Mouse (Mus musculus): ENCODE measurements at regions not wholly inside any gene's neighbourhood (a gene's known extent, or its start where the extent isn't known, plus 50 kb on each side); places are given as distances from the start of the nearest gene placed in this dataset.
A peak's percentile ranks its signal among the peaks of the same experiment; 100 is the strongest.

- 63% methylated on average over 5 of the region's 5 CpGs for WGBS
- Histone ChIP-seq H3K27me3 (ENCODE audit: control insufficient read depth, insufficient read depth, low read length) (no peaks in the 10 kb centered on the region), H3K4me1 (ENCODE audit: control insufficient read depth, insufficient read depth, low read length) (no peaks in the 10 kb centered on the region), H3K4me3 (replicated peaks; ENCODE audit: low read length) (no peak overlapping the region), H3K27ac (replicated peaks; ENCODE audit: low read depth, low read length) (no peak overlapping the region), H3K36me3 (ENCODE audit: control insufficient read depth, insufficient read depth, low read length) (no peaks in the 10 kb centered on the region), H3K4me2 (replicated peaks; ENCODE audit: low read depth, low read length, severe bottlenecking) (no peak overlapping the region), H3K9ac (ENCODE audit: low read depth, low read length, severe bottlenecking) (no peak overlapping the region), H3K9me3 (ENCODE audit: control insufficient read depth, low read length) (no peaks in the 10 kb centered on the region)
- no peak for TF ChIP-seq POLR2A (IDR thresholded peaks at IDR 0.05; ENCODE audit: borderline replicate concordance, extremely low read depth, insufficient read depth, insufficient read length)
- DNase-seq (ENCODE audit: low spot score) (peak; percentile 31), ATAC-seq (ENCODE audit: low FRiP score, low read depth) (no peak)
Measured at GRCm38 (mm10) chr9:74534976-74535375, 326.7 kb upstream of the Onecut1 start.

GRCm38 (mm10) chr9:74556116-74556515 lies 305.6 kb upstream of the Onecut1 start:
- Histone ChIP-seq H3K4me1 (ENCODE audit: control insufficient read depth, insufficient read depth, low read length) (no peaks in the 10 kb centered on the region), H3K36me3 (ENCODE audit: control insufficient read depth, insufficient read depth, low read length) (no peaks in the 10 kb centered on the region), H3K27ac (replicated peaks; ENCODE audit: low read depth, low read length) (no peak overlapping the region), H3K27me3 (ENCODE audit: control insufficient read depth, insufficient read depth, low read length) (no peaks in the 10 kb centered on the region), H3K4me3 (replicated peaks; ENCODE audit: low read length) (no peak overlapping the region), H3K9ac (ENCODE audit: low read depth, low read length, severe bottlenecking) (no peak overlapping the region), H3K4me2 (replicated peaks; ENCODE audit: low read depth, low read length, severe bottlenecking) (no peak overlapping the region), H3K9me3 (ENCODE audit: control insufficient read depth, low read length) (no peaks in the 10 kb centered on the region)
- 64% methylated on average over 5 of the region's 5 CpGs for WGBS
- no peak for TF ChIP-seq POLR2A (IDR thresholded peaks at IDR 0.05; ENCODE audit: borderline replicate concordance, extremely low read depth, insufficient read depth, insufficient read length)
- ATAC-seq (ENCODE audit: low FRiP score, low read depth) = no peak
- peak; percentile 31 for DNase-seq (ENCODE audit: low spot score)

- DNase-seq (ENCODE audit: low spot score) = no peak
- Histone ChIP-seq H3K9me3 (ENCODE audit: control insufficient read depth, low read length) (no peaks in the 10 kb centered on the region), H3K27ac (replicated peaks; ENCODE audit: low read depth, low read length) (no peak overlapping the region), H3K4me1 (ENCODE audit: control insufficient read depth, insufficient read depth, low read length) (no peaks in the 10 kb centered on the region), H3K4me2 (replicated peaks; ENCODE audit: low read depth, low read length, severe bottlenecking) (no peak overlapping the region), H3K9ac (ENCODE audit: low read depth, low read length, severe bottlenecking) (no peak overlapping the region), H3K4me3 (replicated peaks; ENCODE audit: low read length) (no peak overlapping the region), H3K27me3 (ENCODE audit: control insufficient read depth, insufficient read depth, low read length) (no peaks in the 10 kb centered on the region), H3K36me3 (ENCODE audit: control insufficient read depth, insufficient read depth, low read length) (no peaks in the 10 kb centered on the region)
- 82% methylated on average over 4 of the region's 4 CpGs for WGBS
- TF ChIP-seq POLR2A (IDR thresholded peaks at IDR 0.05; ENCODE audit: borderline replicate concordance, extremely low read depth, insufficient read depth, insufficient read length) = no peak
- ATAC-seq (ENCODE audit: low FRiP score, low read depth) = no peak
Measured at GRCm38 (mm10) chr9:74592757-74593156, 269.0 kb upstream of the Onecut1 start.

- WGBS = 87% methylated on average over 4 of the region's 4 CpGs
- no peak for ATAC-seq (ENCODE audit: low FRiP score, low read depth)
Measured at GRCm38 (mm10) chr9:74593970-74594369, 267.8 kb upstream of the Onecut1 start.

GRCm38 (mm10) chr9:74604415-74604814 lies 257.3 kb upstream of the Onecut1 start:
- 95% methylated on average over 1 of the region's 1 CpGs for WGBS
- H3K36me3 ChIP-seq (ENCODE audit: control insufficient read depth, insufficient read depth, low read length) = no peaks in the 10 kb centered on the region
- H3K4me1 ChIP-seq (ENCODE audit: control insufficient read depth, insufficient read depth, low read length) = no peaks in the 10 kb centered on the region
- no peaks in the 10 kb centered on the region for H3K27me3 ChIP-seq (ENCODE audit: control insufficient read depth, insufficient read depth, low read length)
- ATAC-seq (ENCODE audit: low FRiP score, low read depth) (no peak), DNase-seq (ENCODE audit: low spot score) (no peak)
- no peak overlapping the region for H3K4me2 ChIP-seq (replicated peaks; ENCODE audit: low read depth, low read length, severe bottlenecking)
- TF ChIP-seq POLR2A (IDR thresholded peaks at IDR 0.05; ENCODE audit: borderline replicate concordance, extremely low read depth, insufficient read depth, insufficient read length) = no peak
- no peak overlapping the region for H3K27ac ChIP-seq (replicated peaks; ENCODE audit: low read depth, low read length)
- H3K4me3 ChIP-seq (replicated peaks; ENCODE audit: low read length) = no peak overlapping the region
- no peak overlapping the region for H3K9ac ChIP-seq (ENCODE audit: low read depth, low read length, severe bottlenecking)
- no peaks in the 10 kb centered on the region for H3K9me3 ChIP-seq (ENCODE audit: control insufficient read depth, low read length)

More at GRCm38 (mm10) chr9:74593970-74594369, 267.8 kb upstream of the Onecut1 start:
- Histone ChIP-seq H3K27me3 (ENCODE audit: control insufficient read depth, insufficient read depth, low read length) (no peaks in the 10 kb centered on the region), H3K4me2 (replicated peaks; ENCODE audit: low read depth, low read length, severe bottlenecking) (no peak overlapping the region), H3K36me3 (ENCODE audit: control insufficient read depth, insufficient read depth, low read length) (no peaks in the 10 kb centered on the region), H3K9ac (ENCODE audit: low read depth, low read length, severe bottlenecking) (no peak overlapping the region), H3K27ac (replicated peaks; ENCODE audit: low read depth, low read length) (no peak overlapping the region), H3K9me3 (ENCODE audit: control insufficient read depth, low read length) (no peaks in the 10 kb centered on the region), H3K4me1 (ENCODE audit: control insufficient read depth, insufficient read depth, low read length) (no peaks in the 10 kb centered on the region), H3K4me3 (replicated peaks; ENCODE audit: low read length) (no peak overlapping the region)
- no peak for TF ChIP-seq POLR2A (IDR thresholded peaks at IDR 0.05; ENCODE audit: borderline replicate concordance, extremely low read depth, insufficient read depth, insufficient read length)
- DNase-seq (ENCODE audit: low spot score) = no peak

GRCm38 (mm10) chr9:74621957-74622356 lies 239.8 kb upstream of the Onecut1 start:
- no peaks in the 10 kb centered on the region for H3K9me3 ChIP-seq (ENCODE audit: control insufficient read depth, low read length)
- DNase-seq (ENCODE audit: low spot score) (no peak), ATAC-seq (ENCODE audit: low FRiP score, low read depth) (no peak)
- H3K9ac ChIP-seq (ENCODE audit: low read depth, low read length, severe bottlenecking) = no peak overlapping the region
- no peak overlapping the region for H3K4me2 ChIP-seq (replicated peaks; ENCODE audit: low read depth, low read length, severe bottlenecking)
- no peaks in the 10 kb centered on the region for H3K27me3 ChIP-seq (ENCODE audit: control insufficient read depth, insufficient read depth, low read length)
- no peaks in the 10 kb centered on the region for H3K36me3 ChIP-seq (ENCODE audit: control insufficient read depth, insufficient read depth, low read length)
- H3K27ac ChIP-seq (replicated peaks; ENCODE audit: low read depth, low read length) = no peak overlapping the region
- TF ChIP-seq POLR2A (IDR thresholded peaks at IDR 0.05; ENCODE audit: borderline replicate concordance, extremely low read depth, insufficient read depth, insufficient read length) = no peak
- H3K4me1 ChIP-seq (ENCODE audit: control insufficient read depth, insufficient read depth, low read length) = no peaks in the 10 kb centered on the region
- H3K4me3 ChIP-seq (replicated peaks; ENCODE audit: low read length) = no peak overlapping the region

Data from limb, embryonic 14.5 days (tissue).